Mouse (Mus musculus) heart, embryonic 16.5 days (tissue): ENCODE results near the gene Slc10a7. TPM values are rescaled to one million over a fixed set of nuclear protein-coding genes. Genes with fewer than 3 reads are reported as not detected.

Source experiments
- ATAC-seq: fragments of 200-750 bp; cut with Nextera tagmentation; replicated peaks from 2 replicates; pipeline ENCODE4 v1.8.0; 2017; ENCODE audit warnings: moderate number of reproducible peaks; ENCODE audit not compliant: insufficient read depth, low FRiP score; ENCODE audit errors: extremely low read depth
- H3K27ac ChIP-seq: fragments of 300-500 bp; sonication (generic); 2 replicates; pipeline ENCODE4 v1.5.1; 2014; ENCODE audit warnings: mild to moderate bottlenecking, low read length, control low read depth, moderate library complexity
- H3K27me3 ChIP-seq: fragments of 300-500 bp; sonication (generic); 2 replicates; pipeline ENCODE4 v1.6.1; 2014; ENCODE audit warnings: low read length, mixed read lengths; ENCODE audit not compliant: control insufficient read depth, insufficient read depth
- H3K36me3 ChIP-seq: fragments of 300-500 bp; sonication (generic); 2 replicates; pipeline ENCODE4 v1.6.1; 2014; ENCODE audit not compliant: control insufficient read depth, insufficient read depth
- H3K4me1 ChIP-seq: fragments of 300-500 bp; sonication (generic); 2 replicates; pipeline ENCODE4 v1.6.1; 2014; ENCODE audit warnings: low read length, mixed read lengths; ENCODE audit not compliant: control insufficient read depth, insufficient read depth
- H3K4me2 ChIP-seq: fragments of 300-500 bp; sonication (generic); 2 replicates; pipeline ENCODE4 v1.6.1; 2014; ENCODE audit warnings: low read depth, mild to moderate bottlenecking, control low read depth, low read length
- H3K4me3 ChIP-seq: fragments of 300-500 bp; sonication (generic); 2 replicates; pipeline ENCODE4 v1.5.1; 2014; ENCODE audit warnings: mild to moderate bottlenecking, control low read depth, low read length
- H3K9ac ChIP-seq: fragments of 300-500 bp; sonication (generic); 2 replicates; pipeline ENCODE4 v1.6.1; 2014; ENCODE audit warnings: low read length, control low read depth
- H3K9me3 ChIP-seq: fragments of 300-500 bp; sonication (generic); replicated peaks from 2 replicates; pipeline ENCODE4 v1.6.1; 2016; ENCODE audit warnings: low read length; ENCODE audit not compliant: control insufficient read depth
- WGBS: fragments of 180-500 bp; shearing (Covaris S2); extraction: QIAGEN DNeasy Blood & Tissue Kit; methylation state at CpG from one replicate; pipeline ENCODE4 v1.1.7; 2014; 5-methylcytosine and 5-hydroxymethylcytosine counted together
- polyA plus RNA-seq: library from polyadenylated mRNA; unstranded; fragments of >200 nt; fragmentation: Nextera tagmentation; extraction: Ambion mirVana; gene quantifications from 2 replicates; pipeline ENCODE4 v1.2.1, GENCODE M21; 2015

Gene Slc10a7
- polyA plus RNA-seq, 1 experiment from 2014 or later = 12.7 TPM

DNA sequence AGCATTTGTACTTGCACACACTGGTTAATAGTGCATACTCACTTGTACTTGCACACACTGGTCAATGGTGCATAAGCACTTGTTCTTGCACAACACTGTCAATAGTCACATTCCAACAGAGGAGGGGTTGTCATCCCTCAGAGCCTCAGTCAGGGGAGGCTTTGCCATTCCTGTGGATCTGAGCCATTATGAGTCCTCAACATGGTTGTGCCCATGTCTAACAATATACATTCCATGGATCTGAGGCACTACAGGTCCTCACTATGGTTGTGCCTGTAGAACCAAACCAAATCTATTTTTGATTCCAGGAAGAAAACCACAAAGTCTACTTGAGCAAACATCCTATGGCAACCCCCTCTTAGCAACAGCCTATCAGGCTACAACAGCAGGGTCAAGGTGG is 250.0 kb downstream of the Slc10a7 start:
- ATAC-seq = no peak
- peaks cover 6% of the 10 kb centered on the region for H3K9me3 ChIP-seq
- H3K4me2 ChIP-seq = no peak overlapping the region
- no peaks in the 10 kb centered on the region for H3K36me3 ChIP-seq
- H3K27ac ChIP-seq = no peak overlapping the region
- H3K9ac ChIP-seq = no peak overlapping the region
- no peaks in the 10 kb centered on the region for H3K4me1 ChIP-seq
- H3K27me3 ChIP-seq = no peaks in the 10 kb centered on the region
- H3K4me3 ChIP-seq = no peak overlapping the region

DNA sequence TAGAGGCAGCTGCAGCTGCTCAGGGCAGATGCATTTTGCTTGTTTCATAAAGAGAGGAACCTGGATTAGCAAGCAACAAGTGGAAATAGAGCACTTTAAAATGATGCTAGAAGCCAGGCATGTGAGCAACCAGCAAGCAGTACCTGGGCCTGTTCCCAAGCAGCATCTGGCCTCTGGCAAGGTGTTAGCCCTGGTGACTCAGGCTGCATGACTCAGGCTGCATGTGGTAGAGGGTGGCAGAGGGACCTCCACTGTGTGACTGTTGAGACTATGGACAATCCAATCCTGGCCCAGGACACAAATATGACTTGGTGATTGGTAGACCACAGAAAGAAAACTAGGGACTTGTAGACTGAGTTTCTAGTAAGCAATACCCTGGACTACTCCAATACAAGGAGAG is 255.8 kb downstream of the Slc10a7 start:
- 0 out of 2 replicates have a peak, but pooled peaks cover 2% of the 10 kb centered on the region for H3K9me3 ChIP-seq
- H3K27ac ChIP-seq = no peak overlapping the region
- H3K27me3 ChIP-seq = no peaks in the 10 kb centered on the region
- H3K4me1 ChIP-seq = no peaks in the 10 kb centered on the region
- no peak overlapping the region for H3K4me3 ChIP-seq
- H3K4me2 ChIP-seq = no peak overlapping the region
- ATAC-seq = no peak
- no peaks in the 10 kb centered on the region for H3K36me3 ChIP-seq
- H3K9ac ChIP-seq = no peak overlapping the region

DNA sequence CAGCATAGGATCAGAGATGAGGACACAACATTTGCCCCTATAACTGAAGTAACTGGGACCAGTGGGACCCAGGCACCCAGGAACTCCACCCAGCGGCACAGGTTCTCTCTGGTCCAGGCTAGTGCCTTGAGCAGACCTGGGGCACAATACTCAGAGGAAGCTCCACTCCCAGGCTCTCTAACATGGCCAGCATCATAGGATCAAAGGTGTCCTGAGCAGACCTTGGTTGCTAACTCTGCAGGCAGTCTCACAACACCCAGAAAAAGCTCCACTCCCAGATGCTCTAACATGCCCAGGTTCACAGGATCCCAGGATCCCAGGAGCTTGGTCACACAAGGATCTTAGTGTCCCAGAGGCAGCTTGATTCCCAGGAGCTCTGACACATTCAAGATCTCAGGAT is 256.4 kb downstream of the Slc10a7 start:
- Histone ChIP-seq H3K27me3 (no peaks in the 10 kb centered on the region), H3K9me3 (0 out of 2 replicates have a peak, but pooled peaks cover 2% of the 10 kb centered on the region), H3K4me2 (no peak overlapping the region), H3K4me1 (no peaks in the 10 kb centered on the region), H3K27ac (no peak overlapping the region), H3K36me3 (no peaks in the 10 kb centered on the region), H3K4me3 (no peak overlapping the region), H3K9ac (no peak overlapping the region)
- 82% methylated on average over 1 of the region's 1 CpGs for WGBS
- no peak for ATAC-seq

DNA sequence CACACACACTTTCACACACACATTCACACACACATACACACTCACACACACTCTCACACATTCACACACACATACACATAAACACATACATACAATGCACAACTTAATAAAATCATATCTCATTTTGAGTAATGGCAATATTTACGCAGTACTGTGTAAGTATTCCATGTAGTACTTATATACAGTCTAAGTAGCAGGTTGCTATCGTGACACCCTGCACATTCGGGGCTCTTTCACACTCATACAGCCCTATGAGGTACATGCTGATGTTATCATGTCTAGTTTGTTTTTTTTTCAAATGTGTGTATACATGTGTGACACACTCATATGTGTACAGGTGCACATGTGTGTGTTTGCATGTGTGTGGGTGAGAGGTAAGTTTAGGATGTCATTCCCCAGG is 261.4 kb downstream of the Slc10a7 start:
- no peak for ATAC-seq

DNA sequence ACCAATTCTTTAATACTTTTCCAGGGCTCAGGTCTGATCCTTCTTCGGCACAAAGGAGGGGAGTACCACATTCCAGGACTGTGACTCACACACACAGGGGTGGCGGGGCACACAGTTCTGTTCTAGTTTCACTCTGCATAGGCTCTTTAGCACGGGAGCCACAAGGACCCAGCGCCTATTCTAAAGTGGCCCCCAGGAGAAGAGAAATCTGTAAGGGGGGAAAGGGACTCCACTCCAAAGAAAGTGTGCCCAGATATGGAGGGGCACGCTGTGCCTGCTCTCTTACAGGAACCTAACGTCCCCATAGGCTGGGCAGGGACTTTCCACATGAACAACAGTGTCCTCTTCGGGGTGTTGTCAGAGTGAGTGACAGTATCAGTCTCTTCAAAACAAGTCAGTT is 262.1 kb downstream of the Slc10a7 start:
- peak; percentile 83 for ATAC-seq
- Histone ChIP-seq H3K9me3 (no peaks in the 10 kb centered on the region), H3K27me3 (no peaks in the 10 kb centered on the region), H3K9ac (peak overlapping the region; percentile 64), H3K4me2 (peak overlapping the region; percentile 58), H3K4me3 (peak overlapping the region; percentile 42), H3K27ac (peak overlapping the region; percentile 36; the same call in 1 of the 2 replicates), H3K36me3 (no peaks in the 10 kb centered on the region), H3K4me1 (no peaks in the 10 kb centered on the region)
- 26% methylated on average over 7 of the region's 7 CpGs for WGBS

More for the DNA sequence above, 261.4 kb downstream of the Slc10a7 start:
- Histone ChIP-seq H3K9ac (no peak overlapping the region), H3K36me3 (no peaks in the 10 kb centered on the region), H3K9me3 (no peaks in the 10 kb centered on the region), H3K27ac (no peak overlapping the region), H3K4me2 (no peak overlapping the region), H3K4me1 (no peaks in the 10 kb centered on the region), H3K4me3 (no peak overlapping the region), H3K27me3 (no peaks in the 10 kb centered on the region)
- 88% methylated on average over 3 of the region's 3 CpGs for WGBS

DNA sequence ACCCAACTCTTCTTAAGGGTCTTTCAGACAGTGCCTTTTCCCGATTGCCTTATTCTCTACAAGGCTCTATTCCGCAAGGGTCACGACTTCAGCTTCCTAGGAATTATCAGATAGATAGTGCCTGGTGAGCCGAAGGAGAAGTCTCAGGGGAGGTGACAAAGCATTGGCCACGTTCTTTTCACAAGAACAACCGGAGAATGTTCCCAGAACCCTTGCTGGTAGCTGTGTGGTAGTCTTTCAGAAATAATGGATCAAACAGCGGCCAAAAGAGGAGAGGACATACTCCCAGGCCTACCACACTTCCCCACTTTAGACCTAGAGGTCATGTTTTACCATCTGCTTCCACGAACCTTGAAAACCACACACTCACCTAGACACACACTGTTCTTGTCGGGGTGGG is 267.7 kb downstream of the Slc10a7 start:
- Histone ChIP-seq H3K4me1 (no peaks in the 10 kb centered on the region), H3K9me3 (no peaks in the 10 kb centered on the region), H3K4me2 (no peak overlapping the region), H3K27me3 (no peaks in the 10 kb centered on the region), H3K4me3 (no peak overlapping the region), H3K9ac (no peak overlapping the region), H3K36me3 (no peaks in the 10 kb centered on the region), H3K27ac (no peak overlapping the region)
- WGBS = 77% methylated on average over 9 of the region's 9 CpGs
- ATAC-seq = no peak

Other genes with a start within 250 kb of the Slc10a7 start
- not detected in 2 replicates for gene Pou4f2, start 72.7 kb upstream of the Slc10a7 start, polyA plus RNA-seq
- 115 and 138 TPM in 2 replicates for gene Rbmxl1, start 448 bp upstream of the Slc10a7 start, polyA plus RNA-seq